Mouse (Mus musculus) CH12.LX (cell line): ENCODE measurements at regions not wholly inside any gene's neighbourhood (a gene's known extent, or its start where the extent isn't known, plus 50 kb on each side); places are given as distances from the start of the nearest gene placed in this dataset.
"Not testable (repeated sequence)": the region's sequence is repeated elsewhere in the genome, so short reads cannot be mapped to it uniquely, and the experiment has no call there.

ENCODE experiments used
- CTCF ChIP-seq, 2 experiments: IDR thresholded peaks in 1 of 2; conservative IDR thresholded peaks in 1 of 2; 2 replicates each; pipeline ENCODE4 v1.5.1; 2011 to 2012; ENCODE audit warnings: low read depth in 2 of 2, low read length in 2 of 2, improper control_type of control experiment in 1 of 2, inconsistent platforms in 1 of 2, mild to moderate bottlenecking in 1 of 2, moderate library complexity in 1 of 2
- EP300 ChIP-seq: IDR thresholded peaks from 2 replicates; pipeline ENCODE4 v1.6.1; 2011; ENCODE audit warnings: low read length, improper control_type of control experiment
- MEF2A ChIP-seq: IDR thresholded peaks from 2 replicates; pipeline ENCODE4 v1.6.1; 2014; ENCODE audit warnings: low read depth, mild to moderate bottlenecking, inconsistent platforms, low read length, improper control_type of control experiment, borderline replicate concordance
- MXI1 ChIP-seq: IDR thresholded peaks from 2 replicates; pipeline ENCODE4 v1.6.1; 2011; ENCODE audit warnings: mild to moderate bottlenecking, low read depth, low read length, improper control_type of control experiment
- POLR2A ChIP-seq: IDR thresholded peaks from 2 replicates; pipeline ENCODE4 v1.6.1; 2011; ENCODE audit warnings: low read depth, mild to moderate bottlenecking, improper control_type of control experiment, low read length
- TBP ChIP-seq: conservative IDR thresholded peaks from 2 replicates; pipeline ENCODE4 v1.6.1; 2011; ENCODE audit warnings: low read depth, low read length, improper control_type of control experiment
- TCF12 ChIP-seq: IDR thresholded peaks from 2 replicates; pipeline ENCODE4 v1.6.1; 2014; ENCODE audit warnings: low read depth, mild to moderate bottlenecking, inconsistent platforms, low read length, improper control_type of control experiment
- USF1 ChIP-seq: IDR thresholded peaks from 2 replicates; pipeline ENCODE4 v1.6.1; 2014; ENCODE audit warnings: low read depth, mild to moderate bottlenecking, inconsistent platforms, low read length, improper control_type of control experiment
- ZNF384 ChIP-seq: IDR thresholded peaks from 2 replicates; pipeline ENCODE4 v1.6.1; 2012; ENCODE audit warnings: low read depth, low read length, improper control_type of control experiment, inconsistent platforms

DNA sequence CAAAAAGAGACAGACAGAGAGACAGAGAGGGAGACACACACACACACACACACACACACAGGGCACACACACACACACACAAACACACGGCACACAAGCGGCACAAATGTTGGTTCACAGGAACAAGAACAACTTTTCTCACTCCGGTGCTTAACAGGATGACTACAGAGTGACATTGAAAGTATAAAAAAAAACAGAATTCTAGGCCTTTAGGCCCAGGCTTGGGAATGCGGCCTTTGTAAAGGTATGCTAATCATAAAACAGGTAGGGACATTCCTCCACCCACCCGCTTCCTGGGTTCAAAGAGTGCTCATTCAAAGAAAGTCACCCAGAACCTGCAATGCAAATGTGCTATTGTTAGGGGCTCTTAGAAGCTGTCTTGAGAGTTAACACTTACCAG, 1089.5 kb downstream of the Defb40 start:
- not testable (repeated sequence) for TF ChIP-seq EP300; CTCF (conservative IDR thresholded peaks at IDR 0.05 in 1 of 2, IDR thresholded peaks at IDR 0.05 in 1 of 2; ENCODE audit: low read depth in 2 of 2, low read length in 2 of 2); POLR2A; MXI1; ZNF384; USF1; MEF2A; TCF12; TBP
